Mouse (Mus musculus) testis, postnatal 14 days (tissue): ENCODE measurements around the gene Erlin1.

Experiments
- DNase-seq: peaks from one replicate; pipeline ENCODE4 v3.0.0; 2021; ENCODE audit warnings: low spot score

Erlin1 gene

GRCm38 (mm10) chr19:44060226-44060625 is 9.4 kb downstream of the Erlin1 start:
- DNase-seq, result no peak

DNA sequence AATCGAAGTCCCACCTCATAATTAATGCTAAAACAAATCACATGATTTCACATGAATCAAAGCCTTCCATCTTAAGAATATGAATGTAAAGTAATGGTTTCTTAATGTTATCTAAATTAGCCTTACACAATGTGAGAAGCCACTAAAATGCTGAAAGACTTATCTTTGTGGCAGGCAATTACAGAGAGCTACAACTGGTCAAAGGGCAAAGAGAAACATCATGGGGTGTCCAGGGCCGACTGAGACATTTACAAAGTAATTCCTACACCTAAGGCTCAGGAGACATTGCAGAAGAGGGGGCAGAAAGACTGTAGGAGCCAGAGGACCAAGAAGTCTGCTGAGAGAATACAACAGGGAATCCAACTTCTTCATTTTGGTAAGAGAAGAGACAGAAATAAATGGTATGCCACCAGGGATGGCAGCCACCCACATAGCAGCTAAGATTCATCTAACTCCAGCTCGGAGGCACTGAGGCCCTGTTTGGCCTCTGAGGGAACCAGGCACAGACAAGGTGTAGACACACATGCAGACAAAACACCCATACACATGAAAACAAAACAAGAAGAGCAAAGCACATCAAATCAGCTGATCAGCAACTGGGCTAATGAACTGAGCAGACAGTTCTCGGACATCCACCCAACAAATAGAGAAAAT is 14.3 kb downstream of the Erlin1 start:
- no peak for DNase-seq

DNA sequence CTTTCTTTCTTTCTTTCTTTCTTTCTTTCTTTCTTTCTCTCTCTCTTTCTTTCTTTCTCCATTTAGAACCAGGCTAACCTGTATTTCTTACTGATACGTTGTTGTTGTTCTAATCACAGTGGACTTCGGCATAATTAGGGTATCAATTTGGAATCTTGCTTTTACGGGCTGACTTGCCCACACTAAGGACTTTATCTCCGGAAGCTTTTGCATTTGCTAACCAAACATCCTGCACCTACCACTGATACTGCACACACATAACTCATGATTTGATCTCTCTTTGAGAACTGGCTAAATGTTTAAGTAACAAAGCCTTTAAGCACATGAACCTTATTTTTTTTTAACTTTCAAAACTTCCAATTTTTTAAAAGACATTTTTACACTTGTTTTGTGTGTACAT is 19.2 kb downstream of the Erlin1 start:
- DNase-seq, result no peak

- DNase-seq, result no peak
Observed at GRCm38 (mm10) chr19:44049282-44049681, 20.3 kb downstream of the Erlin1 start.

DNA sequence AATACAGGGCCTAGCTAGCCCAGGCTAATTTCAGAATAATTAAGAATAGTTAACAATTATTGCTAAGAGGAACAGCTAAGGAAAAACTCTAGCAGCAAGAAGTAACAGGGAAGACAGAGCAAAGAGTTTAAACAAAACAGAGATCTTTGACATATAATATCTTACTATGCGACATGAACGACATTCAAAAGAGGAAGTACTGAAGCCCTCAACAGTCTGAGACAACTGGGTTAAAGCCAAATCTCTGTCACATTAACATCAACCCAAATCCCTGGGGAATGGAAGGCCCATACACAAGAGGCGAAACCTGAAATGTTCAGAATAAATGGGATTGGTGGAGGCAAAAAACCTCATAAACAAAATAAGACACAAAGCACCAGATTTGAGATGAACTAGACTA is 23.7 kb downstream of the Erlin1 start:
- no peak for DNase-seq

GRCm38 (mm10) chr19:44042121-44042520 is 27.5 kb downstream of the Erlin1 start:
- no peak for DNase-seq

DNA sequence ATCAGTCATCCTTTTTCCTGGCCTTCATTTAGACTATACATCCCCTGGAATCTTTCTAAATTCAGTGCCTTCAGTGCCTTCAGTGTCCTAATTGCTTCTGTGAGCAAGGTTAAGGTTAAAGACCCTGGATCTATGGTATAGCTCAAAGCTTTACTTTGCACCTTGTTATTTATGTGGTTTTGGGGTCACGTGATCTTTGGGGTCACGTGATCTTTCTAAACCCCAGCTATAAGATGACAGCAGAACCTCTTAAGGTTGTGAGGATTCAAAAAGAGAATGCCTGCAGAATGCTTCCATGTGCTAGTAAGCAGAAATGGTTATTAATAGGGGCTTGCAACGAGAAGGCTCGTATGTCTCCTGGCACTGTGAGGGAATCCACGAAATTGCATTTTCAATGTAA is 36.2 kb downstream of the Erlin1 start:
- no peak for DNase-seq

DNA sequence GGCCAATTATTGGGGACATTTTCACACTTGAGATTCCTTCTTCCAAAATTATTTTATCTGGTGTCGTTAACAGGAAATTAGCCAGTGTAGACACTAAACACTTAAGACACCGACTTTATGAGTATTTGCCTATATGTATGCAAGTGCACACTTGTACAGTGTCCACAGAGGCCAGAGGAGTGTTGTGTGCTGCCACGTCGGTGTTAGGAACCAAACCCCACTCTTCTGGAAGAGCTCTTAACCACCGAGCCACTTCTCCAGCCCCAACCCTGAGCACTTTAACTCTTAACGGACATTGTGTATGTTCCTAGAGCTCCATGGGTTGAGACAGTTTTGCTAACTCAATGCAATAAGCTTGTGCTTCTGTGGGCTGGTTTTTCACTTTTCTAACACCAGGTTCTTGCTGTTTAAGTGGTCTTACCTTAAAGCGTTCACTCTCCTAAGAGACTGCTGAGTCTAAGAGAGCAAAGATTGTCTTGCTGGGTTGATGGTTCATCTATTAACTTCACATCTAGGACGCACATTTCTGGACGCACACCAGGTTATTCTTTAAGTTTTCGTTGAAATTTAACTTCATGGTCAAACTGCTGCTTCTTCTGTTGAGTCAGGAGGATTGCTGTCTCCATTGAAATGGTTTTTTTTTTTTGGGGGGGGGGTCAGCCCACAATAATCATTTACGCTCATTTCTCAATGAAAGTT is 37.4 kb downstream of the Erlin1 start:
- no peak for DNase-seq

- DNase-seq, result no peak
Observed at GRCm38 (mm10) chr19:44030024-44030423, 39.6 kb downstream of the Erlin1 start.

DNA sequence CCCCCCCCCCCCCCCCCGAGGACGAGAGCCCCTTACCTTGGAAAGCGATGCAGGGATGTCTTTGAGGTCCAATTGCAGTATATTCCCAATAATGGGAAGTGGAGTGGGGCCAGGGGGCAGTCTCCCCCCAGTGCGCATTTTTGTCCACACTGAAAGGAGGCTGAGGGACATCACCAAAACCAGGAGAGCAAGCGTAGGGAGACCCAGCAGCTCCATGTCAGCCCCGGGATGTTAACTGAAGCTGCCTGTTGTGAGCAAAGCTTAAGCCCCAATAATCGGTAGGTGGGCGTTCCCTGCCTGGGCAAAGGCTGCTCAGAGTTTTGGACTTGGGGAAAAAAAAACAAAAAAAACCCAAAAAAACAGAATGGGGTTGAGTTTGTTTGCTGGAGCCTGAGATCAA is 40.6 kb downstream of the Erlin1 start, which contains the start of gene Cyp2c23:
Cyp2c23 (minus strand) TSS at position 237 of the 400 bp plus-strand sequence.
- no peak for DNase-seq

GRCm38 (mm10) chr19:44026956-44027530 is 42.5 kb downstream of the Erlin1 start:
- DNase-seq, result no peak

GRCm38 (mm10) chr19:44024921-44025585 is 44.5 kb downstream of the Erlin1 start:
- no peak for DNase-seq

GRCm38 (mm10) chr19:44023066-44023465 is 46.5 kb downstream of the Erlin1 start:
- DNase-seq, result no peak

GRCm38 (mm10) chr19:44021502-44021901 is 48.1 kb downstream of the Erlin1 start:
- DNase-seq, result peak; percentile 17

GRCm38 (mm10) chr19:44019739-44020138 is 49.8 kb downstream of the Erlin1 start:
- DNase-seq, result no peak

DNA sequence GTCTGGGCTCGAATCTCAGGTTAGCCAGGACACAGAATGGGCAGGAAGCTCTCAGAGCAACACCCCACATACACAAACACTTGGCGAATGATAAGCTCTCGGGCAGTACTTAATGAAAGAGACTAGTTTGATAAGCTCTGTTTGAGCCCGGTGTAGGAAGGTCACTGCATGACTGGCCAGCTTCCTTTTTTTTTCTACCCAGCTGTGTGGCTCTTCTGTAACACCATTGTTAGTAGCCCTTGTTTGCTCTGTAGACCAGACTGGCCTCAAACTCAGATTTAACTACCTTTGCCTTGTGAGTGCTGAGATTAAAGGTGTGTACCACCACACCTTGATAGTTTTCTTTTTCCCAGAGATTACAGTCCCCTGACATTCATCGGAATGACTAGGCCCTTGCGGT is 55.7 kb downstream of the Erlin1 start:
- DNase-seq, result no peak

DNA sequence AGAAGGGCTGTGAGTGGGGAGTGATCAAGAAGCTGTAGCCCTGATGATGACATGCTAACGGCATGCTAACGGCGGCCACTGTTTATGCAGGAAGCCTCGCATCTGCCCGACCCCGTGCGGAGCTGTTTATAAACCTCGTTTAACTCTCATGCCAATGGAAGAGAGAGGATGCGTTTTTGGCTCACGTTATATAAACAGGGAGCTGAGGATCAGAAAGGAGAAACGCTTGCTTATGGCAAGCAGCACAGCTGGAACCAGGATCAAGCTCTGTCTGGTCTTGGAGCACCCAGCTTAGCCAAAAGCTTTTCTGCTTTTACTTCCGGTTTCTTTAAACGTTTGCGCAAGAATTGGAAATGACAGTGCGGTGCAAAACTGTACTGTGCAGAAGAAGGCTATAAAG is 60.8 kb downstream of the Erlin1 start:
- DNase-seq, result no peak

- DNase-seq, result no peak
Observed at GRCm38 (mm10) chr19:44007186-44007585, 62.4 kb downstream of the Erlin1 start.

DNA sequence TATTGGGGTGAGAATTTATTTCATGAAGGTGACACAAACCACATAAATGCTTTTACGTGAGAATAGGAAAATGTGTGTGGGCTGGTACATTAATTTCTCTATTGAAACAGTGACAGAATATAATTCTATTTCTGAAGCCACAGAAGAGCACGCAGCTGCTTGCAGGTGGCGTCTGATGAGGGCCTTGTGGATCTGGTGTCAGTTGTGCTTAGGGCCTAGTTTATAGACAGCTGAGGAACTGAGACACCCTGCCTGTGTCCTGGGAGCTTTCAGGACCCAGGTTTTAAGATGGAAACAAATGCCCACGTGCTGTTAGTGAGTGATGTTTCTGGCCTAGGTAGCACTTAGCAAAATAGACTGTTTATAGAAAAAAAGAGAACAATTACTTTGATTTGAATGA is 64.6 kb downstream of the Erlin1 start:
- DNase-seq, result no peak

DNA sequence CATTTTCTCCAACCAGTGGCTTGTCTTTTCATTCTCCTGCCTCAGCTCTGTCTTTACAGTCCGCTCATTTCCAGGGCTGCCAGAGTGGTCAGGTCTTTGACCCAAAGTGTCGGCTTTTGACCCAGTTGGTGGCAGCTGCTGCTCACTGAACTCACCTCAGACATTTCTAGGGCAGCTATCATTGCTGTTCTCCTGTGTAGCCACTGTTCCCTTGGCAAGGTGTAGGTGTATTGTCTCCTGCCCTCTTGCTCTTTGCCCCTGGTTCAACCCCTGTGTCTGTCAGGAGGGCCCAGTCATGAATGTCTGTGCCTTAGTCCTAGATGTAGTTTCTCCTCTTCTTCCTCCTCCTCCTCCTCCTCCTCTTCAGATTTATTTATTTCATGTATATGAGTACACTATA is 65.3 kb downstream of the Erlin1 start:
- DNase-seq, result no peak

DNA sequence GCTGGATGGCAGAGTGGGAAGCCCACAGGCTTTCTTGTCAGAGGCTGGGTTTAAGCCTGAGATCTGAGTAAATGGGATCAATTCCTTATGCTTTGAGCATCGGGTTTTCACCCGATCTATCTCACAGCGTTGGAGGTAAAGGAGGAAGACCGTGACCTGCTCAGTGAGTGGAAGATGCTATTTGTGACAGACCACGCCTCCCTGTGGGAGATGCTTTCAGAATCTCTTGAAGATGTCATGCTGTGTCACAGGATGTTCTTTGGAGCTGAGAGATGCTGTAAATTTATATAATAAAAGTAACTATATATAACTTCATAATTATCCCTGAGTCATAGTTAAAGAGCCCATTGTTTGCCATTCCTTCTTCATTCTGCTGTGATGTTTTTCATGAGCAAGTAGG is 68.9 kb downstream of the Erlin1 start:
- no peak for DNase-seq

DNA sequence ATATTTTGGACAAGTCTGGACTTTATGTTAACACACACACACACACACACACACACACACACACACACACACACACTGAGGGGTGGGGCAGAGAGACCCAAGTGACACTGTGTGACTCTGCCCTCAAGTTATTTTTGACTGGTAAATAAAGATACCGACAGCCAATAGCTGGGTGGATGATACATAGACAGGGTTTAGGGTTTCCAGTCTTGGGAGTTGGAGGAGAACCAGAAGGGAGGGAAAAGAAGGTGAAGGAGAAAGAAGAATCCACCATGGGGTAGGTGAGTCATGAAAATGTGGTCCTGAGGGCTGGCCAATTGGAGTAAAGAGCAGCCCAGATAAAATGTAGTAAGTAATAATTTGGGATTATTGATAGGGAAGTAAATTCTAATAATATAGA is 69.5 kb downstream of the Erlin1 start:
- DNase-seq, result no peak
